13 mouse cellular contexts compared by ENCODE assay signal in the genomic region with DNA sequence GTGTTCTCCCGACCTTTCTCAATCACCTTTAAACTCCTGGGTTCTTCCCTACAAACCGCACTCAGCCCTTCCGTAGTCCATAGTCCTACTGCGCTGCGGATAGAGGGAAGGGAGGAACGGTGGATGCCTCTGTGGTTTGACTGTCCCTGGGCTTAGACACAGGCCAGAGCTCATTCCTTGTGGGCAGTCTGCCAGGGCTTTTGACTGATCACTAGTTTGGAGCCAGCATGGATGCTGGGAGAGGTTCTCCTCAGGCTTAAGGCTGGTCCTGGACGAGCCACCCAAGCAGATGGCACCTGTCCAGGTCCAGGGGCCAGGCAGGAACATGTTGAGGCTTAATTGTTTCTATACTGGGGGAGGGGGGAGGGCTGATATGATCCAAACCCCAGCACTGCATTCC.
A peak's percentile ranks its signal among the peaks of the same experiment; 100 is the strongest.
DNase-seq lines count a peak whose midpoint lies in the region; ATAC-seq lines count a peak whose summit lies in the region.
"Had no signal": no experiment of that assay in that cellular context is flagged by ENCODE, and none has a peak within 500 bp of the region (broad histone marks: within the 10 kb centered on the region; RNA-seq: fewer than 3 reads in every experiment).

No protein-coding gene starts in this region.

- peak overlapping the region; percentile 62 for H3K27ac ChIP-seq in heart, embryonic 13.5 days (replicated peaks)
- no peak overlapping the region for H3K27ac ChIP-seq in forebrain, embryonic 13.5 days
- H3K27ac ChIP-seq: kidney, postnatal 0 days; lung, embryonic 15.5 days; neural tube, embryonic 13.5 days had no signal

- WGBS in heart, embryonic 13.5 days: 41% methylated on average over 7 of the region's 7 CpGs
- WGBS in forebrain, embryonic 13.5 days: 81% methylated on average over 7 of the region's 7 CpGs

- no peak for ATAC-seq in heart, embryonic 13.5 days (ENCODE audit: extremely low read depth, insufficient number of reproducible peaks, low FRiP score, low TSS enrichment)
- no peak for ATAC-seq in forebrain, embryonic 13.5 days
- ATAC-seq: forebrain, embryonic 16.5 days had no signal

- no peaks in the 10 kb centered on the region for H3K9me3 ChIP-seq in heart, embryonic 13.5 days
- H3K9me3 ChIP-seq in forebrain, embryonic 13.5 days (replicated peaks): no peaks in the 10 kb centered on the region
- H3K9me3 ChIP-seq: lung, embryonic 15.5 days; neural tube, embryonic 13.5 days had no signal

- 0 out of 2 replicates have a peak overlapping the region, but pooled peaks have one; percentile 3 for H3K9ac ChIP-seq in heart, embryonic 13.5 days
- no peak overlapping the region for H3K9ac ChIP-seq in forebrain, embryonic 13.5 days
- H3K9ac ChIP-seq: lung, embryonic 15.5 days; neural tube, embryonic 13.5 days had no signal

- H3K4me1 ChIP-seq in heart, embryonic 13.5 days: peaks cover 77% of the 10 kb centered on the region
- peaks cover 9% of the 10 kb centered on the region for H3K4me1 ChIP-seq in forebrain, embryonic 13.5 days

- H3K4me3 ChIP-seq in heart, embryonic 13.5 days: no peak overlapping the region
- H3K4me3 ChIP-seq in forebrain, embryonic 13.5 days: no peak overlapping the region
- H3K4me3 ChIP-seq: lung, embryonic 15.5 days; neural tube, embryonic 13.5 days had no signal

- peaks cover 3% of the 10 kb centered on the region for H3K36me3 ChIP-seq in heart, embryonic 13.5 days
- H3K36me3 ChIP-seq in forebrain, embryonic 13.5 days (ENCODE audit: poor library complexity, severe bottlenecking): no peaks in the 10 kb centered on the region; the same call in 1 of the 2 replicates
- H3K36me3 ChIP-seq: lung, embryonic 15.5 days; neural tube, embryonic 13.5 days had no signal

- no peak for DNase-seq in heart, adult 8-10 months (ENCODE audit: low spot score)
- peak; percentile 39 for DNase-seq in right cerebral cortex, postnatal 14 days
- no peak for DNase-seq in right cerebral cortex, postnatal 25 days
- peak; percentile 57 for DNase-seq in gastrocnemius, postnatal 25 days
- DNase-seq in testis, postnatal 14 days (ENCODE audit: low spot score): peak; percentile 48
- DNase-seq in spleen, adult 12 weeks (ENCODE audit: low spot score): no peak
- DNase-seq: thymus, postnatal 36 days had no signal

- H3K27me3 ChIP-seq in heart, embryonic 13.5 days (replicated peaks): no peaks in the 10 kb centered on the region
- H3K27me3 ChIP-seq in forebrain, embryonic 13.5 days: no peaks in the 10 kb centered on the region
- H3K27me3 ChIP-seq: lung, embryonic 15.5 days; neural tube, embryonic 13.5 days had no signal

- H3K4me2 ChIP-seq in heart, embryonic 13.5 days: peak overlapping the region; percentile 17; the same call in 1 of the 2 replicates
- H3K4me2 ChIP-seq in forebrain, embryonic 13.5 days: no peak overlapping the region
- H3K4me2 ChIP-seq: lung, embryonic 15.5 days; neural tube, embryonic 13.5 days had no signal

Comparison
In these comparisons a context has a peak if more than half of its experiments do, and no peak if none do; other contexts are left out.
1. DNase-seq: peak in right cerebral cortex, postnatal 14 days (single experiment), gastrocnemius, postnatal 25 days (single experiment) and testis, postnatal 14 days (single experiment); none in heart, adult 8-10 months (single experiment), right cerebral cortex, postnatal 25 days (single experiment) and spleen, adult 12 weeks (single experiment).